Mouse (Mus musculus) megakaryocyte, embryonic 14.5 days (primary cell): ENCODE measurements around the gene Ythdf2. TPM values are rescaled to one million over a fixed set of nuclear protein-coding genes. Genes with fewer than 3 reads are reported as not detected.

Source experiments
- H3K27me3 ChIP-seq: replicated peaks from 2 replicates; pipeline ENCODE3; 2012; ENCODE audit warnings: inconsistent platforms
- H3K36me3 ChIP-seq: replicated peaks from 2 replicates; pipeline ENCODE3; 2012; ENCODE audit warnings: low read length, inconsistent platforms, mixed read lengths
- H3K4me1 ChIP-seq: 2 replicates; pipeline ENCODE4 v1.6.1; 2012; ENCODE audit warnings: inconsistent platforms
- H3K4me3 ChIP-seq: replicated peaks from 2 replicates; pipeline ENCODE3; 2012; ENCODE audit warnings: moderate library complexity, mild to moderate bottlenecking, inconsistent platforms
- H3K9me3 ChIP-seq: 2 replicates; pipeline ENCODE4 v1.6.1; 2012; ENCODE audit warnings: inconsistent platforms
- FLI1 ChIP-seq: IDR thresholded peaks from 2 replicates; pipeline ENCODE4 v1.6.1; 2012; ENCODE audit warnings: low read length, inconsistent platforms, mixed read lengths
- GATA1 ChIP-seq: IDR thresholded peaks from 3 replicates; pipeline ENCODE4 v1.6.1; 2012; ENCODE audit warnings: mixed read lengths, low read length, inconsistent platforms, borderline replicate concordance
- polyA plus RNA-seq: library from polyadenylated mRNA; stranded (reverse); fragments of >175 nt; gene quantifications from 2 replicates; pipeline ENCODE4 v1.2.3, GENCODE M21; 2012; ENCODE audit warnings: low replicate concordance; ENCODE audit not compliant: insufficient read depth

Gene Ythdf2
- polyA plus RNA-seq, 1 experiment: 21.1 TPM

DNA sequence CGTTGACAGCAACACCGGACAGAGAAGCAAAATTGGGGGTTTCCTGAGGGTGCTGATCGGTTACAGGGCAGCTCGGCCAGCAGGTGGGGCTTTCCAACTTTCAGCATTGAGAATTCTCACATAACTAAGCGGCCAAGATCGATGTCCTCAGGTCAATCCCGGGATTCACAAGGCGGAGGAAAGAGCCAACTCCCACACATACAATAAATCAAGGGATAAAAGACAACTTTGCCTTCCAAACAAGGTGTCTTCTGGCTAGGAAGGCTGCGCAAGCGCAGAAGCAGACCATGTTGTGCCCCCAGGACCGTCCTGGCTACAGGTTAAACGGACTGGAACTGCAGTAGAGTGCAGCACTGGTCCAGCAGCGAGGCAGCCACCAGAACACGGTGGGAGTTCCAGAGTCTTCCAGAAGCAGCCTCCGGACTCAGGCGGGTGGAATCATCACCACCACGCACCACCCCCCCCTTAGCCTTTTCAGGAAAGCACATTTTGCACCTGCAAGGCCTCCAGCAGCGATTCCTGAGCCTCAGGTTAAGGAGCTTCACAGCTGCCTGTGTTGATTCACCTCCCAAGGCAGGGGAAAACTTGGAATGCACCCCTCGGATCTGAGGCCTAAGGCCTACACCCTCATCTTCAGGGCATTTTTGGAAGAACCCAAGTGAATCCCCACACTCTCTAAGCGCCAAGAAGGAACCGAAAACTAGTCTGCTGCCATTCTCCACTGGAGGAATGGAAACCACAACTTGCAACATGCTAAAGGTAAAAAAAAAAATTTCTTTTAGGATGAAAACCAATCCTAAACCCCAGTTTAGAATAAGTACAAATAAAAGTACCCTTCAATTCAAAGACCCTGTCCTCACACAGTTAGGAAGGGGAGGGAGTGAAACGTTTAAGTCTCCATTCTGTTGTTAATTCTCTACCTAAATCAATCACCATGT is 30.1 kb downstream of the Ythdf2 start:
- Histone ChIP-seq H3K4me3 (no peak overlapping the region), H3K9me3 (no peaks in the 10 kb centered on the region), H3K4me1 (peaks cover 23% of the 10 kb centered on the region), H3K27me3 (peaks cover 3% of the 10 kb centered on the region), H3K36me3 (peaks cover 64% of the 10 kb centered on the region)
- TF ChIP-seq FLI1 (no peak), GATA1 (no peak)

GRCm38 (mm10) chr4:132180710-132181109 is 31.4 kb downstream of the Ythdf2 start:
- Histone ChIP-seq H3K27me3 (peaks cover 8% of the 10 kb centered on the region), H3K9me3 (no peaks in the 10 kb centered on the region), H3K4me3 (no peak overlapping the region), H3K4me1 (peaks cover 23% of the 10 kb centered on the region), H3K36me3 (peaks cover 54% of the 10 kb centered on the region)
- TF ChIP-seq FLI1 (no peak), GATA1 (no peak)

DNA sequence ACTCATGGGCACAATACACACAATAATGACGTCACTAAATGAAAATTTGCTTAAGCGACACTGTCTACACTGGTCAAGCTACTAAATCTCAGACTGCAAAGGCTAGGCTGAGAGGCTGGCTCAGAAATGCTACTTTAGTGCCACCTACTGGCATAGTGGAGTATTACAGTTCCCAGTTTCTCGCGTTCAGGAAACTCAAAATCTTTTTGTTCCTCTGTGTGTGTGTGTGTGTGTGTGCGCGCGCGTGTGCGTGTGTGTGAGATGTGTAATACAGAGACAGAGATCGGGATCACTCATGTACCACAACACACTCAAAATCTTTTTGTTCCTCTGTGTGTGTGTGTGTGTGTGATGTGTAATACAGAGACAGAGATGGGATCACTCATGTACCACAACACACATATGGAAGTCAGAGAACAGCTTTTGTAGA is 33.5 kb downstream of the Ythdf2 start:
- Histone ChIP-seq H3K36me3 (peaks cover 33% of the 10 kb centered on the region), H3K4me1 (peaks cover 20% of the 10 kb centered on the region), H3K9me3 (no peaks in the 10 kb centered on the region), H3K27me3 (peaks cover 17% of the 10 kb centered on the region), H3K4me3 (peak overlapping the region; percentile 20)
- TF ChIP-seq GATA1 (no peak), FLI1 (no peak)

DNA sequence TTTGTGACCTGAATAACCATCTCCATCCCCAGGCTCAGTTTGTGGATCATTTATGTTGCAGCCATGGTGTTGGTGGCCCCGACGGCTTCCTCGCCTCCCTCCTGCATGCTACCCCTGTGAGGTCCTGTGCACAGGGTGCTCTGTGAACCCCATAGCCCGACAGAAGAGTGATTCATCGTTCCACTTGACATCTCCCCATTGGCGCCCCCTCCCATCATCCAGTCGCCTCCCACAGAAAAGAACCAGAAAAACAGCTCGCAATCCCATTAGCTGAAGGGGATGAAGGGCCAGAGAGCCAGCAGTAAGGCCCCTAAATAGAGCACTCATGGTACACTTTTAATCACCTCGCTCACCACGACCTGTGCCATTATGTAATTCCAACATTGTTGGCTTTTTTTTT is 35.6 kb downstream of the Ythdf2 start:
- Histone ChIP-seq H3K36me3 (peaks cover 12% of the 10 kb centered on the region), H3K4me3 (no peak overlapping the region), H3K27me3 (peaks cover 32% of the 10 kb centered on the region), H3K9me3 (no peaks in the 10 kb centered on the region), H3K4me1 (peaks cover 14% of the 10 kb centered on the region)
- TF ChIP-seq FLI1: no peak
- no peak for TF ChIP-seq GATA1

GRCm38 (mm10) chr4:132170891-132171290 is 41.2 kb downstream of the Ythdf2 start:
- Histone ChIP-seq H3K4me3 (no peak overlapping the region), H3K27me3 (peaks cover 61% of the 10 kb centered on the region)

GRCm38 (mm10) chr4:132169761-132170160 is 42.3 kb downstream of the Ythdf2 start:
- Histone ChIP-seq H3K27me3 (peaks cover 70% of the 10 kb centered on the region), H3K36me3 (no peaks in the 10 kb centered on the region), H3K4me3 (no peak overlapping the region), H3K4me1 (peaks cover 19% of the 10 kb centered on the region), H3K9me3 (peaks cover 13% of the 10 kb centered on the region)
- TF ChIP-seq FLI1 (no peak), GATA1 (no peak)

More at GRCm38 (mm10) chr4:132170891-132171290, 41.2 kb downstream of the Ythdf2 start:
- H3K36me3 ChIP-seq: no peaks in the 10 kb centered on the region
- TF ChIP-seq FLI1 (no peak), GATA1 (no peak)
- peaks cover 13% of the 10 kb centered on the region for H3K9me3 ChIP-seq
- H3K4me1 ChIP-seq: peaks cover 17% of the 10 kb centered on the region

- no peaks in the 10 kb centered on the region for H3K36me3 ChIP-seq
- TF ChIP-seq GATA1 (no peak), FLI1 (no peak)
- H3K9me3 ChIP-seq: peaks cover 13% of the 10 kb centered on the region
- H3K27me3 ChIP-seq: peaks cover 69% of the 10 kb centered on the region
- peaks cover 19% of the 10 kb centered on the region for H3K4me1 ChIP-seq
- H3K4me3 ChIP-seq: no peak overlapping the region
Observed at GRCm38 (mm10) chr4:132169271-132169670, 42.8 kb downstream of the Ythdf2 start.

DNA sequence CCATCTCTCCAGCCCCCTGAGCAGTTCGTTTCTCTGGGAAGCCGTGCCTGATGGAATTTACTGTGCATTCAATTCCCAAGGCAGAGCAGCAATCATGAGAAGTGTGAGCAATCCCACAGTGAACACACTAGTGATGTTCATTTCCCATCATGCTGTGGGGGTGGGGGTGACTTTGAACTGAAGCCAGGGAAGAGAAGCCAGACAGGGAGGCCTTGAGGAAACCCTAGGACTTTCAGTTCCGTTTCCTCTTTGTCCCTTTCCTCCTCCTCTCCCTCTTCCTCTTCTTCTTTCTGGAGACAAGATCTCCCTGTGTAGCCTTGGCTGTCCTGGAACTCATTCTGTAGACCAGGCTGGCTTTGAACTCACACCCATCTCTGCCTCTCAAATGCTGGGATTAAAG is 44.7 kb downstream of the Ythdf2 start:
- no peak for TF ChIP-seq FLI1
- Histone ChIP-seq H3K4me1 (peaks cover 19% of the 10 kb centered on the region), H3K36me3 (no peaks in the 10 kb centered on the region), H3K9me3 (peaks cover 13% of the 10 kb centered on the region), H3K27me3 (peaks cover 52% of the 10 kb centered on the region), H3K4me3 (no peak overlapping the region)

- H3K36me3 ChIP-seq: no peaks in the 10 kb centered on the region
- H3K27me3 ChIP-seq: peaks cover 48% of the 10 kb centered on the region
- H3K9me3 ChIP-seq: peaks cover 13% of the 10 kb centered on the region
- no peak for TF ChIP-seq FLI1
- no peak for TF ChIP-seq GATA1
- no peak overlapping the region for H3K4me3 ChIP-seq
- peaks cover 19% of the 10 kb centered on the region for H3K4me1 ChIP-seq
Observed at GRCm38 (mm10) chr4:132166350-132167290, 45.5 kb downstream of the Ythdf2 start.

DNA sequence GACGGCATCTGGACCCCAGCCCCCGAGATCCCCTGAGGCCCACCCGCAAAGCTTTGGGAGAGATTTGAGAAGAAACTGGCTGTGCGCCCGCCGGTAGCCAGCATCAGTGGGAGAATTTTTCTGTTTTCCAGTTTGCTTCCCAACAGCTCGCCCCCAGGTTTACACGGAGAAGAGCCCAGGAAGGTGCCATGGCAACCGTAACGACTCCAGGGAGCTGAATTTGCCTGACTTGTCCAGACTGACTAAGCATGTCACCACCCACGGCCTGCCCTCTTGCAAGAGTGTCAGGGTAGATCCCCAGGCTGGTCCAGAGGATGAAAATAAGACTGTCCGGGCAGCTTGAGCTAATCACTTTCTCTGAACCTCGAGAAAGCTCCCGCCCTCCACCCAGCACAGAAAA is 46.4 kb downstream of the Ythdf2 start:
- TF ChIP-seq GATA1 (no peak), FLI1 (no peak)
- Histone ChIP-seq H3K4me1 (peaks cover 19% of the 10 kb centered on the region), H3K36me3 (no peaks in the 10 kb centered on the region), H3K4me3 (no peak overlapping the region), H3K27me3 (peaks cover 41% of the 10 kb centered on the region), H3K9me3 (peaks cover 13% of the 10 kb centered on the region)
